Mouse (Mus musculus) brain, embryonic 14.5 days (tissue): ENCODE results near the gene Tsfm.

Experiments
- CTCF ChIP-seq: fragments of 200-500 bp; IDR thresholded peaks from 2 replicates; pipeline ENCODE4 v1.5.1; 2012; ENCODE audit warnings: inconsistent platforms, mild to moderate bottlenecking, moderate library complexity, borderline replicate concordance; ENCODE audit not compliant: insufficient read depth, insufficient read length; ENCODE audit errors: extremely low read depth
- POLR2A ChIP-seq: fragments of 200-500 bp; IDR thresholded peaks from 2 replicates; pipeline ENCODE4 v1.6.1; 2012; ENCODE audit warnings: mild to moderate bottlenecking, inconsistent platforms, borderline replicate concordance; ENCODE audit not compliant: poor library complexity, insufficient read depth, insufficient read length, severe bottlenecking; ENCODE audit errors: extremely low read depth

- no peak for TF ChIP-seq POLR2A
- no peak for TF ChIP-seq CTCF
Measured at GRCm38 (mm10) chr10:127062503-127062902, 31.9 kb upstream of the Tsfm start.
